Mouse (Mus musculus) G1E (cell line): Measurements from ENCODE around the gene Otud7a. TPM values are rescaled to one million over a fixed set of nuclear protein-coding genes. Genes with fewer than 3 reads are reported as not detected.

ENCODE experiments used
- ATAC-seq: 2 replicates; pipeline ENCODE4 v1.8.0; 2016; ENCODE audit warnings: mild to moderate bottlenecking; ENCODE audit not compliant: insufficient number of reproducible peaks, poor library complexity, low FRiP score, severe bottlenecking; ENCODE audit errors: extremely low read depth
- DNase-seq: peaks from one replicate; pipeline ENCODE4 v3.0.0; 2012; ENCODE audit warnings: low spot score
- H3K27me3 ChIP-seq: 2 replicates; pipeline ENCODE4 v1.6.1; 2012; ENCODE audit warnings: mild to moderate bottlenecking, low read length, inconsistent platforms; ENCODE audit not compliant: insufficient read depth
- H3K36me3 ChIP-seq: replicated peaks from 2 replicates; pipeline ENCODE3; 2012; ENCODE audit warnings: mild to moderate bottlenecking, inconsistent platforms
- H3K4me1 ChIP-seq: 2 replicates; pipeline ENCODE4 v1.6.1; 2012; ENCODE audit warnings: low read depth, low read length, inconsistent platforms, mixed read lengths; ENCODE audit not compliant: insufficient read depth
- H3K4me3 ChIP-seq: 2 replicates; pipeline ENCODE4 v1.5.1; 2012; ENCODE audit warnings: low read depth, mild to moderate bottlenecking, inconsistent platforms, low read length, moderate library complexity, mixed read lengths
- H3K9me3 ChIP-seq: replicated peaks from 2 replicates; pipeline ENCODE4 v1.6.1; 2012; ENCODE audit warnings: inconsistent platforms
- CTCF ChIP-seq: IDR thresholded peaks from 2 replicates; pipeline ENCODE4 v1.5.1; 2012; ENCODE audit warnings: low read depth, low read length, inconsistent platforms, mixed read lengths
- GATA1 ChIP-seq: IDR thresholded peaks from 2 replicates; pipeline ENCODE4 v1.6.1; 2012; ENCODE audit warnings: borderline replicate concordance, low read length, inconsistent platforms, mixed read lengths
- GATA2 ChIP-seq: IDR thresholded peaks from 2 replicates; pipeline ENCODE4 v1.6.1; 2012; ENCODE audit warnings: low read depth, low read length, inconsistent platforms, borderline replicate concordance
- POLR2AphosphoS5 ChIP-seq: IDR thresholded peaks from 2 replicates; pipeline ENCODE4 v1.6.1; 2012; ENCODE audit warnings: low read depth, low read length, inconsistent platforms; ENCODE audit not compliant: insufficient replicate concordance
- TAL1 ChIP-seq: conservative IDR thresholded peaks from 2 replicates; pipeline ENCODE4 v1.6.1; 2012; ENCODE audit warnings: low read depth, low read length, inconsistent platforms, mixed read lengths
- polyA plus RNA-seq: library from polyadenylated mRNA; stranded (reverse); fragments of >175 nt; gene quantifications from 2 replicates; pipeline ENCODE4 v1.2.3, GENCODE M21; 2012
- total RNA-seq, 2 experiments: library from RNA; stranded (forward) in 1 of 2; stranded (reverse) in 1 of 2; fragments of 200-1000 nt in 1 of 2; fragments of >200 nt in 1 of 2; fragmentation: Nextera tagmentation in 1 of 2; gene quantifications; 2 replicates each; pipeline ENCODE4 v1.2.3; 2014 to 2017

Otud7a gene
- total and polyA plus RNA-seq, 3 experiments, result not detected

DNA sequence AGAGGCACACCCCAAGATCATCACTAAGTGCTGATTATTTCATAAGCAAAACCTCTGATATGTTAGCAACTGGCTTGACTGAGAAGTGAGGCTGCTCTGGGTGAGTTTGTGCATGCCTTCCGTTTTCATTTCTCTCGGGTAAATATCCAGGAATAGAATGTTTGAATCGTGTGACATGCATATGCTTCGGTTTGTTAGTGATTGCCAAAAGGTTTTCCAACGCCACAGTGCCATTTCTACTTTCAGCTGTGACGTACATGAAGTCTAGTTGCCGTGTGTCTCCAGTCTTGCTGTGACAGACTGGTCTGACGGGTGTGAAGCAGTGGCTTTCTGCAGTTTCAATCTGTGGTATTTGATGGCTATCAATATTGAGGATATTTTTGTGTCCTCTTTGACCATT is 273.4 kb downstream of the Otud7a start:
- TF ChIP-seq TAL1, result no peak
- no peak for TF ChIP-seq CTCF
- no peak for TF ChIP-seq GATA1
- no peak for TF ChIP-seq POLR2AphosphoS5
- no peak for TF ChIP-seq GATA2
- ATAC-seq (no peak), DNase-seq (no peak)
- Histone ChIP-seq H3K36me3 (no peaks in the 10 kb centered on the region), H3K9me3 (no peaks in the 10 kb centered on the region), H3K4me1 (no peaks in the 10 kb centered on the region), H3K4me3 (no peak overlapping the region), H3K27me3 (no peaks in the 10 kb centered on the region)

DNA sequence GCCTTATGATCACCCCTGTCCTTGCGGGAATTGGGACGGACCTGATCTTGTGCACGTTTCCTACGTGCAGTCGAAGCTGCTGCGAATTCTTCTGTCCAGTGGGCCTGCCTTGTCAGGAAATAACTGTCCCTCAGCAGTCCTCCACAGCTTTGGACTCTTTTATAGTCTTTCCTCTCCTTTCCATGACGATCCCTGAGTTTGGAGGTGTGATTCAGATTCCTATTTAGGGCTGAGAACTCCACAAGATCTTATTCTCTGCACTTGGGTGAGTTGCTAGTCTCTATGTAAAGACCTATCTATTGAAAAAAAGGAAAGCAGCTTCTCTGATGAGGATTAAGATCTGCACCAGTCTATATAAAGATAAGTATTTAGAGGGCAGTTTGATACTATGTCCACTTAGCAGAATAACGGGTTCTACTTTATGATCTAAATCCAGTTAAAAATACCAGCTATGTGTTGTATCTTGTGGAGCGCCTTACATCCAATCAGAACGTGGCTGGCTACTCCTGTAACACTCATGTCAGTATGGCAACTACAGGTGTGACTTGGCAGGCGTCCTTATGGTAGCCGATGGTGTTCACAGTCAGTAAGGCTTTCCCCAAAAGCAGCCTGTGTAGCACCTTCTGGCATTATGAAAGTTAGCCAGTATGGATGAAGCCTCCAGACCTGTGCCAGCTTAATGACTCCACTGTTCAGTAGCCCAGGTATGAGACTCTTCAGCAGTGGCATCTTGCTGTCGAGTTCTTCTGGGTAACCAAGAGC is 274.8 kb downstream of the Otud7a start:
- no peak for TF ChIP-seq GATA2
- H3K4me1 ChIP-seq, result no peaks in the 10 kb centered on the region
- no peaks in the 10 kb centered on the region for H3K36me3 ChIP-seq
- DNase-seq (no peak), ATAC-seq (no peak)
- H3K4me3 ChIP-seq, result no peak overlapping the region
- H3K27me3 ChIP-seq, result no peaks in the 10 kb centered on the region
- H3K9me3 ChIP-seq, result no peaks in the 10 kb centered on the region

DNA sequence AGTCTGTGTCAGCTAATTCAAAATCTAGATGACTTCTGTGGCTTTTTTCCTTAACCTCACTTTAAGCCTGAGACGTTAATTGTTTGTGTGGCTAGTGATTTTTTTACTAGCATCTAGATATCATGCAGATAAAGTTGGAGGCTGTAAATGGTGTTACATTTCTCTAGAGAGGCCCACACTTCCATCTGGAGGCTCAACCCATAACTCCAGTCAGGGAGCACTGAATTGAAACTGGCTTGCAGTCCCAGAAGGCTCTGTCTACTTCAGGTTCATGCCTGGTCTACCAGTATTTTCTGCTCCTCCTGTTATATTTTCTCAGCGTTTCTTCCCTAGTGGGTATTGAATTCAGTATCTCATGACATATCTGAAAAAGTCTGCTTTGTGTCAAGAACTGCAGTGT is 276.1 kb downstream of the Otud7a start:
- no peak overlapping the region for H3K4me3 ChIP-seq
- H3K4me1 ChIP-seq, result no peaks in the 10 kb centered on the region
- no peak for DNase-seq
- H3K27me3 ChIP-seq, result no peaks in the 10 kb centered on the region
- no peaks in the 10 kb centered on the region for H3K9me3 ChIP-seq
- no peak for ATAC-seq
- TF ChIP-seq CTCF, result no peak
- no peak for TF ChIP-seq TAL1
- H3K36me3 ChIP-seq, result no peaks in the 10 kb centered on the region

DNA sequence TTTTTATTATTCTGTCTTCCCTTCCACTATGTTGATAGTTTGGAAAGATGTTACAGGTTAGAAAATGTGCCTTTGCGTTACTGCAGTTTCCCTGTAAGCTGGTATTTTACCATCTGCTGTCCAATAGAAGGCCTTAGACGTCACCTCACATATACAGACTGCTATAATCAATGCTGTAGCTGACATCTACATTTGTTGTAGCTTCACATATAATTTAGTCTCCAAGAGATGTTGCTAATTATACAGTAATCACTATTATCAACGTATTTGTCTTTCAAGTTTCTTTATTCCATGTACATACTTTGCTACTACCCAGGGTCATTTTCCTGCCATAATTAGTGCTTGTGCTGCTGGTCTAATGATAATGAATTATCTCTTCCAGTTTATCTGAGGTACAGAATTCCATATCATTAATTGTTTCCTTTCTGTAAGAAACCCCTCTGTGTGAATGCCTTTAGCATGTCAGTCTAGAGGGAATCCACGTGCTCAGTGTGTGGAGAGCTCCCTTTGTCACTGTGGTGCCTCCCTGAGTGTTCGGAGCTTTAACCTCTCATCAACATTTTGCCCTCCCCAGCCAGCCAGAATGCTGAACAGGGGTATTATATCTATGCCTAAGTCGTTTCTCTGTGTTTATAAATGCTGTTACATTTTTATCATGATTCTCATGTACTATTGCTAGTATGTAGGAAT is 280.6 kb downstream of the Otud7a start:
- no peaks in the 10 kb centered on the region for H3K36me3 ChIP-seq
- no peak overlapping the region for H3K4me3 ChIP-seq
- H3K27me3 ChIP-seq, result no peaks in the 10 kb centered on the region
- TF ChIP-seq POLR2AphosphoS5 (no peak), TAL1 (no peak), GATA1 (no peak), GATA2 (no peak), CTCF (no peak)
- H3K9me3 ChIP-seq, result no peaks in the 10 kb centered on the region
- H3K4me1 ChIP-seq, result no peaks in the 10 kb centered on the region
- ATAC-seq (no peak), DNase-seq (no peak)

DNA sequence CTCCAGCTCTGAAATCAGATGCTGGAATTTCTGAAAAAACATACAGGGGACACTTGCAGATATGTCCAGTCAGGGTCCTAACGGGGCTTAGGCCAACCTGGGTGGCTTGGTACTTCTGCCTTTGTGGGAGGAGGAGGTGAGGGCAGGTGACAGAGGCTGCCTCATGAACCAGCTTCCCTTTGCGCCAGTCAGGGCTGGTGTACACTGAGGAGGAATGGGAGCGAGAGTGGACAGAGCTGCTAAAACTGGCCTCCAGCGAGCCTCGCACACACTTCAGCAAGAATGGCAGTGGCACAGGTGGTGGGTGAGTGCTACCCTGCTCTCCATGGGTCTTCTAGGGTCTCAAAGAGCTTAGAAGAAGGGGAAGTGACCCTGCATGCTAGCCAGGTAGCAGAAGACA is 285.1 kb downstream of the Otud7a start:
- no peak for TF ChIP-seq TAL1
- no peak for ATAC-seq

DNA sequence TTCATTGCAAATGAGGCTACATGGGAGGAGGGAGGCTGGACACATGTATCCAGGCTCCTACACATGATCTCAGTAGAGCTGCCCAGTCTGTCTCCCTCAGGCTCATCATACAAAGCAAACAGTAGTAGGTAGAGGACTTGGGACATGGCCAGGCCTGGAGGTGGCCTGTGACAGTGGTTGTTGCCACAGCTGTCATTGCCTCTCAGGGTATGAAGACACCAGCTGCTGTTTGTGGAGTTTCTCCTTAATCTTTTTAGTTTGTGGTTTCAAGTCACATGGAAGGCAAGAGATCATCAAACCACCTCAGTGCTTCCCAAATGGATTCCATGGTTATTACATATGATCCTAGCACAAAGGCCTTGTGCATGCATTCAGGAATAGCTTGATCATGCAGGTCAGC is 285.5 kb downstream of the Otud7a start:
- TF ChIP-seq GATA1, result no peak
- no peak for TF ChIP-seq TAL1
- TF ChIP-seq GATA2, result no peak
- TF ChIP-seq POLR2AphosphoS5, result no peak
- no peak for TF ChIP-seq CTCF
- Histone ChIP-seq H3K36me3 (no peaks in the 10 kb centered on the region), H3K9me3 (no peaks in the 10 kb centered on the region), H3K27me3 (no peaks in the 10 kb centered on the region), H3K4me3 (no peak overlapping the region), H3K4me1 (no peaks in the 10 kb centered on the region)
- ATAC-seq, result no peak
- no peak for DNase-seq

More for the DNA sequence above, 285.1 kb downstream of the Otud7a start:
- no peak for DNase-seq
- no peak overlapping the region for H3K4me3 ChIP-seq
- H3K27me3 ChIP-seq, result no peaks in the 10 kb centered on the region
- H3K9me3 ChIP-seq, result no peaks in the 10 kb centered on the region
- no peaks in the 10 kb centered on the region for H3K36me3 ChIP-seq
- no peaks in the 10 kb centered on the region for H3K4me1 ChIP-seq

DNA sequence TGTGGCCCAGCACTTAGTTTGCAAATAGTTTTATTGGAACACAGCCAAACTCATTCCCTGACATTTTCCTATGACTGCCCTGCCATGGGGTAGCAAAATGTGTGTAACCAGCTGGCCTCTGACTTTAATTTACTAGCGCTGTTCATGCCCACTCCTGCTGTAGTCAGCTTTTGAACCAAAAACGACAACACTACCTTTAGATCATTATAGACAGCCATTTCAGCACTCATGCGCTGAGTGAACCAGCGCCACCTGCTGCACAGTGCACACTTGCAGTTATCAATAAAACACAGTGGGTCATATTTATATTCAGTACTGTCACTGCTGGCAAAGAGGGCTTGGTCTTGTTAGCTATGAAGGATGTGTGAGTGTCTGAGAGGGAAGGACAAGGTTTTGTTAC is 293.2 kb downstream of the Otud7a start:
- Histone ChIP-seq H3K36me3 (no peaks in the 10 kb centered on the region), H3K4me3 (no peak overlapping the region), H3K27me3 (no peaks in the 10 kb centered on the region), H3K4me1 (no peaks in the 10 kb centered on the region), H3K9me3 (no peaks in the 10 kb centered on the region)
- no peak for DNase-seq
- TF ChIP-seq CTCF (no peak), TAL1 (no peak), POLR2AphosphoS5 (no peak), GATA1 (no peak), GATA2 (no peak)
- no peak for ATAC-seq
